Mouse (Mus musculus) bone marrow, adult 2 months (tissue): ENCODE results near the gene Rnf103. TPM values are rescaled to one million over a fixed set of nuclear protein-coding genes. Genes with fewer than 3 reads are reported as not detected.

ENCODE experiments used
- H3K27ac ChIP-seq: fragments of 200-500 bp; 2 replicates; pipeline ENCODE4 v1.5.1; 2012; ENCODE audit warnings: low read depth, mild to moderate bottlenecking, control low read depth, inconsistent platforms, low read length; ENCODE audit not compliant: control insufficient read depth, poor library complexity, insufficient read depth
- H3K4me1 ChIP-seq: fragments of 200-500 bp; 2 replicates; pipeline ENCODE4 v1.6.1; 2011; ENCODE audit warnings: low read length; ENCODE audit not compliant: control insufficient read depth, insufficient read depth
- H3K4me3 ChIP-seq: fragments of 200-500 bp; replicated peaks from 2 replicates; pipeline ENCODE3; 2011; ENCODE audit warnings: mild to moderate bottlenecking, low read depth, low read length, control low read depth; ENCODE audit not compliant: control insufficient read depth
- CTCF ChIP-seq: fragments of 200-500 bp; IDR thresholded peaks from 2 replicates; pipeline ENCODE4 v1.5.1; 2011; ENCODE audit warnings: low read length, control low read depth; ENCODE audit not compliant: control insufficient read depth, insufficient read depth
- POLR2A ChIP-seq: fragments of 200-500 bp; IDR thresholded peaks from 2 replicates; pipeline ENCODE4 v1.6.1; 2011; ENCODE audit warnings: low read depth, mild to moderate bottlenecking, control low read depth, low read length, borderline replicate concordance; ENCODE audit not compliant: control insufficient read depth
- WGBS: fragments of 180-500 bp; shearing (Covaris S2); methylation state at CpG from one replicate; pipeline ENCODE4 v1.1.7; 2018; 5-methylcytosine and 5-hydroxymethylcytosine counted together
- polyA plus RNA-seq: library from polyadenylated mRNA; stranded (reverse); fragments of >200 nt; gene quantifications from 2 replicates; pipeline ENCODE4 v1.2.4, GENCODE M21; 2011; ENCODE audit warnings: low replicate concordance; ENCODE audit not compliant: missing spikeins, insufficient read depth, insufficient read length

Gene Rnf103
- polyA plus RNA-seq, 1 experiment: 4.1 TPM

DNA sequence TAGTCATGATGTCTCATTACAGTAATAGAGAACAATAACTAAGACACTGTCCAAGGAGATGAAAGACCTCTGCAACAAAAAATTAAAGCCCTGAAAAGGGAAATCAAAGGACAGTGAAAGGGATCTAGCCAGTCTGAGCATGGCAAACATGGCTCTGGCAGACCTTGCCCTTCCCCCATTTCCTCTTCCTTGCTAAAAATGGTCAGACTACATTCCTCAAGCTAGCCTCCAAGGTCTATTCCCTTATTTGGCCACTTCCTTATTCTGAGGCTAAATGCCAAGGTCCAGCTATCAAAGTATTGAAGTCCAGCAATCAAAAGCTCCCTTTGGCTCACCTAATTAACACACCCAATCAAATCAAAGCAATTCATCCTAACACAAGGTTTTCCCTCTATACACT, 43.6 kb downstream of the Rnf103 start:
- no peak overlapping the region for H3K27ac ChIP-seq
- no peak for TF ChIP-seq CTCF
- no peak for TF ChIP-seq POLR2A
- no peak overlapping the region for H3K4me3 ChIP-seq
- no peaks in the 10 kb centered on the region for H3K4me1 ChIP-seq

DNA sequence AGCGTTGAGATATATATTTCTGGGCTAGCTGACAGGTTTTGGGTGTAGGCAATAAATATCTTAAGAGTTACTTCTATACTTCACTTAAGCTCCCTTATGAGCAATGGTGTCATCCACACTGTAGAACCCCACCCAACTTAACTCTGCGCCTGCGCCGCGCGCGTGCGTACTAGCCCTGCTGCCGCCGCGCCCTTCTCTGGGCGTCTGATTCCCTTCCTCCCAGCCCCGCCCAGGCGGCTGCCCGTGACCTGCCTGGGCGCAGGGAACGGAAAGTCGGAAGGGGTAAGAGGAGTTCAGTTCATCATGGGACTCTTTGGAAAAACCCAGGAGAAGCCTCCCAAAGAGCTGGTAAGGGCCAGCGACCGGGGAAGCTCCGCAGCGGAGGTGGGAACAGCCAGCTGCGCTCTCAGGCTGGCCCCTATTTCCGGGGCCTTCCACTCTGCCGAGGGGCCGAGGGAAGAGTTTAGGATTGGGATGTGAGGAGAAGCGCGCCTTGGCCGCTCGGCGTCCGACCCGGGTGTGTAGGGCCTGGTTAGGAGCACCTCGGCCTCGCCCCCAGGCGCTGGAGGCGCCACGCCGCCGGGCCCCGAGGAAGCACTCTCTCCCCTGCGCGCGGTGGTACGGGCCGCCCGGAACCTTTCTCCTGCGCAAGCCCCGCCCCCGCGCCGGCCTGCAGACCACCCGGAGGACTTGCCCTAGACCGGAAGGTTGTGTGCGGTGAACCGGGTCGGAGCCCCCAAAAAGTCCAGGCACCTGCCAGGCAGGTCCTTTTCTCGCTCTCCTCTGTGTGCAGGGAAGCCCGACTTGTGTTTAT, 50.2 kb downstream of the Rnf103 start, which contains the start of gene Chmp3:
Gene Chmp3, plus strand, starts transcription at position 112 of the 814 bp plus-strand sequence.
- Histone ChIP-seq H3K27ac (peak within 1 kb of the TSS; percentile 96), H3K4me1 (no peaks in the 10 kb centered on the region; the same call in 1 of the 2 replicates), H3K4me3 (peak within 1 kb of the TSS; percentile 94)
- WGBS: under 1% methylated on average over 59 of the region's 59 CpGs
- TF ChIP-seq POLR2A (peak; percentile 58; the same call in 1 of the 2 replicates), CTCF (no peak)

DNA sequence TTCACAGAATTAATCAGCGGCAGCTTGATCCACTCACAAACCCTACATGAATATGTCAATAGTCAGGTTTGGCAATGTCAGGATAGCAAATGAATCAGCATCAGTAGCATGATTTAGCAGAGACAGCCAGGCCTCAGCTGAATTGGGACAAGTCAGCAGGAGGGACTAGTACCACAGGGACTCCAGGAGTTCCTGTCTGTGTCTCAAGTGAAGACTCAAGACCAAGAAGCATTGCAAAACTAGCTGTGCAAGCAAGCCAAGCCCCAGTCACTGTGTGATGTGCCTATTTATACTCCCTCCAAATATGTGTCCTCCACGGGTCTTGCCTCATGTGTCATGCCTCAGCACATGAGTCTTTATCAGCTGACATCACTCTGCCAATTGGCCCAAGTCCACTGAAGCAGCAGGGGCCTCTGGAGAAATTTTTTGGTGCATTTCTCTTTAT, 61.8 kb downstream of the Rnf103 start:
- 49% methylated on average over 2 of the region's 2 CpGs for WGBS
- TF ChIP-seq CTCF (no peak), POLR2A (no peak)
- H3K4me3 ChIP-seq: no peak overlapping the region
- no peaks in the 10 kb centered on the region for H3K4me1 ChIP-seq
- no peak overlapping the region for H3K27ac ChIP-seq

DNA sequence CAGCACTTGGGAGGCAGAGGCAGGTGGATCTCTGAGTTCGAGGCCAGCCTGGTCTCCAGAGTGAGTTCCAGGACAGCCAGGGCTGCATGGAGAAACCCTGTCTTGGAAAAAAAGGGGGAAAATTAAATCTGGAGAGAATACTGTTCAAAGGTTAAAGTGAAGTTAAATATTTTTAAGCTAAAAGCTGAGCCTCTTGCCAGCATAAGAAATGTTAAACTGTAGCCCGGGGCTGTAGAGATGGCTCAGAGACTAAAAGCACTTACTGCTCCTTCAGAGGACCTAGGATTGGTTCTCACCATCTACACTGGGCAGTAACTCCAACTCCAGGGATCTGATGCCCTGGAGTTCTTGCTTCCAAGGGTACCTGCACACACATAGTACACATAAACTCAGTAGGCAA, 63.1 kb downstream of the Rnf103 start:
- Histone ChIP-seq H3K4me3 (no peak overlapping the region), H3K4me1 (no peaks in the 10 kb centered on the region), H3K27ac (no peak overlapping the region)
- WGBS: 87% methylated on average over 2 of the region's 2 CpGs
- TF ChIP-seq CTCF (no peak), POLR2A (no peak)

Other genes starting within 250 kb of the Rnf103 start
- 20.7 and 24.1 TPM in 2 replicates for gene Krcc1, start 222.2 kb upstream of the Rnf103 start, polyA plus RNA-seq
- 0.45 TPM in 1 of 2 replicates, not detected in the other for gene Smyd1, start 171.7 kb upstream of the Rnf103 start, polyA plus RNA-seq
- 1.8 and 6.1 TPM in 2 replicates for gene Cd8b1, start 171.1 kb upstream of the Rnf103 start, polyA plus RNA-seq
- 1.7 and 2.6 TPM in 2 replicates for gene Cd8a, start 120.5 kb upstream of the Rnf103 start, polyA plus RNA-seq
- 21.4 and 22.6 TPM in 2 replicates for gene Rmnd5a, start 53.3 kb upstream of the Rnf103 start, polyA plus RNA-seq
- 142 and 180 TPM in 2 replicates for gene Chmp3, start 49.9 kb downstream of the Rnf103 start, polyA plus RNA-seq
- gene Kdm3a, start 139.1 kb downstream of the Rnf103 start, polyA plus RNA-seq: 10.5 and 16.7 TPM in 2 replicates
- 0.90 TPM in 1 of 2 replicates, not detected in the other for gene Reep1, start 213.7 kb downstream of the Rnf103 start, polyA plus RNA-seq